Mouse (Mus musculus): Measurements from ENCODE around the gene Gm49322.
"Not testable (repeated sequence)": the region's sequence is repeated elsewhere in the genome, so short reads cannot be mapped to it uniquely, and the experiment has no call there.

Gene Gm49322

GRCm38 (mm10) chr10:80611024-80611423 lies 5.2 kb downstream of the Gm49322 start:
- in situ Hi-C loops (cut with MboI) = no loop called here

GRCm38 (mm10) chr10:80611905-80612304 lies 6.1 kb downstream of the Gm49322 start:
- in situ Hi-C loops (cut with MboI) = no loop called here

DNA sequence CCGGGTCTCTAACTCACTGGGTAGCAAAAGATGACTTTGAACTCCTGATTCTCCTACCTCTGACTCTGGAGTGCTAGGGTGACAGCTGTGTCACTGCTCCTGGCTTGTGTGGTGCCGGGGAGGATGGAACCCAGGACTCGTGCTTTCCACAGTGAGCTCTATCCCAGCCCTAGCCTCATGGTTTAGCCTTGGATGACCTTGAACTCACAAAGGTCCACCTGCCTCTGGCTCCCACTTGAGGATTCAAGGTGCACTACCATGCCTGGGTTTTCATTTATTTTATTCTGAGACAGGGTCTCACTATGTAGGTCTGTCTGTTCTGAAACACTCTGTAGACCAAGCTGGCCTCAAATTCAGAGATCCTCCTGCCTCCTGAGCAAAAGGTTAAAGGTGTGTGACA lies 8.0 kb downstream of the Gm49322 start:
- in situ Hi-C loops (cut with MboI) = no loop called here

GRCm38 (mm10) chr10:80614351-80614750 lies 8.5 kb downstream of the Gm49322 start:
- in situ Hi-C loops (cut with MboI) = no loop called here

DNA sequence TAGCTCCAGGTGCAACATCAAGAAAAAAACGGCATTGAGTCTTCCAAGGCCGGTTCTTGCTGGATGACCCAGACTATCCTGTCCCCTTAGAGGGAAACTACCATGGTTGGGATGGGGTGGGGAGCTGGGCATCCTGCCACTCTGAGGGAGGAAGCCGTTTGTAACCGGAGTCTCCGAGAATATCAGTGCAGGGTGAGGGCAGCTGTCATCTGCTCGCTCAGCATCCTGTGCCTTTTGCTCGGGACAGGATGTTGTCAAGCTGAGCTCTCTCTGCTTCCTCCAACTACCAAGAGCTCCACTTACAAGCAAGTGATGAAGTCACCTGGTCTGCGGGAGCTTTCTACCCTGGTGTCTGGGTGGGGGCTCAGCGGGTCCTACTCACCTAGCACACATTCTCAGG lies 12.4 kb downstream of the Gm49322 start:
- in situ Hi-C loops (cut with MboI) = loop anchor here (5.0 kb wide), 1 partner anchor 36 kb away; no protein-coding TSS in a partner anchor

DNA sequence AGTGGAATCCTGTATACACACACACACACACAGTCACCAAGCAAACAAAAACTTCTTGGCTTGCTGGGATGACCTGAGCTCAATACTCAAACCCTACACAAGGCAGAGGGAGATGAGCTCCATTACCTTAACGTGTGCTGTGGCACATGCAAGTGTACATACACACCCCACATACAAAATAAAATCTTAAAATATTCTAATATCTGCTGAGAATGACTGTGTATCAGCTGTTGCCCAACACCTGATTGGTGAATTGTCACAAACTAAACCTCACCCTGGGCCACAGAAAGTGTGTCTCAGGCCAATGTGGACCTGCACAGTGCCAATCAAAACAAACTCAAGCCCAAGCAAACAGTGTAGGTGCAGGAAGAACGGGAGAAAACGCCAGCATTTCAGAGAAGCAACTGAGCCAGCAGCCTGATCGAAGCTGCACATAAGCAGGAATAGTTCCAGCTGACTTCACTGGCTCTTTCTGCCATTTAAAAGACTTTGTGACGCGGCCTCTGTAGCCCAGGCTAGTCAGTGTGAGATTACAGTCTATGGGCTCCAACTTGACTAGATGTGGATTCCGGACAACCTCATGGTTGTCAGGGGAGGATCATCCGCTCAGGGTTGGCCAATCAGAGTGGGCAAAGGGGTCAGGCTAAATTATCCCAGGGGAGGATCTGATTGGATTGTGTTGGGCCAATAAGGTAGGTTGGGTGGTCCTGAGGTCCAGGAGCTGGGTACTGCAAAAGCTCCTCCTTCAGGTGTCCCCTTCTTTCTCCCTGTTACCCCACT lies 13.8 kb downstream of the Gm49322 start:
- in situ Hi-C loops (cut with MboI) = loop anchor here (5.0 kb wide), 1 partner anchor 37 kb away; no protein-coding TSS in a partner anchor

- in situ Hi-C loops (cut with MboI) = no loop called here
Measured at GRCm38 (mm10) chr10:80620365-80620764, 14.5 kb downstream of the Gm49322 start.

DNA sequence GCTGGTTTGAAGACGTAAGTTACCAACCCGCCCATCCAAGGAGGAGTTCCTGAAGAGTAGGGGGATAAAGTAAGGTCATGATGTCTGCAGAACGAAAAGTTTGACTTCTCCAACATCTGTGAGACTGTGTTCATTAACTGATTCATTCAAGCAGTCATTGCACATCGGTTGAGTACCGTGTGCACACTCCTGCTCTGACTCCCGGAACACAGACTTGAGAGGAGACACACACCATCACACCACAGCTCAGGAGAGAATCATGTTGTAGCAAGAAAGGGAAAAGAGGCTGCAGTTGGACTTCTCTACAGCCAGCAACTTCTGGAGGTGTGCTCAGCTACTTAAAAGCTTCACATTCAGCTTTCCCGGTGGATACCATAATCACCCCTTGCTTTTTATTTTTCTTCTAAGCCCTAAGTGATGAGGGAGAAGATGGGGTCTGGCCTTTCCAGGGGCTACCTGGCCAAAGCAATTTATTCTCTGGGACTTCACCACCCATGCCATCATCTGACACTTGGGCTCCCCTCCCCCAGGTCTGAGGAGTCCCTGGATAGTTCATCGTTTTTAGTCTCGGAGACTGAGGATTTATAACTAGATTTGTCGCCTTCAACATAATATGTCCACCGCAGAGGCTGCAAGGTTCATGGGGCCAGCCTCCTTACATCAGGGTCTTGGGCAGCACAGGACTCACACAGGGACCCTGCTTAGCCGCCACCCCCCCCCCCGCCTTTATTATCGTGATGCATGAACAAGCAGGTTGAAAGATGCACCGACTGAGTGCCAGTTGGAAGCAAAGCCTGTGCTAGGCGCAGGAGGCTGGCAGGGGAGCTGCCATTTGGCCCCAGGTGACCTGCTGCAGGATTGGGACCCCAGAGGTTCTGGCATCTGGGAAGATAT lies 15.2 kb downstream of the Gm49322 start:
- in situ Hi-C loops (cut with MboI) = no loop called here

DNA sequence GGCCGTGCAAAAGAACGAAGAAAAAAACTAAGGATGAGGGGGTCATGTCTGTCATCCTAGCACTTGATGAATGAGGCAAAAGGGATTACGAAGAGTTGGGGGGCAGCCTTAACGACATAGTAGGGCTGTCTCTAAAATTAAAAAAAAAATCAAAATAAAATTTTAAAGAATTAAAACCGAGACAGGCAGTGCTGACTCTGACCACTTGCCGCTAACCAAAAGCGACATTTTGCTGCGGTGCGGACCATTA lies 15.8 kb downstream of the Gm49322 start:
- in situ Hi-C loops (cut with MboI) = no loop called here

GRCm38 (mm10) chr10:80621940-80622660 lies 16.3 kb downstream of the Gm49322 start:
- in situ Hi-C loops (cut with MboI) = no loop called here

GRCm38 (mm10) chr10:80622661-80623456 lies 17.0 kb downstream of the Gm49322 start, which contains the start of gene Csnk1g2:
Csnk1g2 (plus strand) TSS chr10:80622838.
- in situ Hi-C loops (cut with MboI) = no loop called here

DNA sequence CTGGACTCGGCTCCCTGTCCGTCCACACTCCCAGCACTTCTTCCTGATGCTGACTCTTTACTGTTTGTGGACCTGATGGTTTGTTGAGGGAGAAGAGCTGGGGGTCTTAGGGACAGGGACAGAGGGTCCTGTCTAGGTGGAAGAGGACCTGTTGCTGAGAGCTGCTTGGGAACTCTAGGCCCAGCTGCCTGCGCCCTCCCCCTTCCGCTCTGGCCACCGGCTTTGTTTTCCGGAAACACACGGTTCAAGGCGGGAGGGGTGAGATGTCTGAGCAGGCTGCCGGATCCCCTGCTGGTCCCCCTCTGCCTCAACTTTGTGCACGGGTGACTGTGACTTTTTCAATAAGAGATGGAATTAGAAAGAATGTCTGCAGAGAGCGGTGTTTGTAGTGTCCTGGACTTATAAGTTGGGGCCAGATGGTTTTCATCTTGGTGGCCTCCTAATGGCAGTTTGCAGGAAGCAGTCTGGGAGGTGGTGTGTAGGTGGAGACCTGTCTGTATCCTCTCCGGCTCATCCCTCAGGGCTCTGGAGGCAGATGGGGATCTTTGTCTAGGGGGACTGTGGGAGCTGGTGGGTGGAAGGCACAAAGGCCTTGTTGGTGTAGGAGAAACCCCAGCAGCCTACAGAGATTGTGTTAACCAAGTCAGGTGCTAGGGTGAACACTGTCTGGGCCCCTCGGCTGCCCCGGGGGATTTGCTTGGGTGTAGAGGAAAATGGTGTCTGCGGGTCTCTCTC lies 17.8 kb downstream of the Gm49322 start:
- in situ Hi-C loops (cut with MboI) = no loop called here

DNA sequence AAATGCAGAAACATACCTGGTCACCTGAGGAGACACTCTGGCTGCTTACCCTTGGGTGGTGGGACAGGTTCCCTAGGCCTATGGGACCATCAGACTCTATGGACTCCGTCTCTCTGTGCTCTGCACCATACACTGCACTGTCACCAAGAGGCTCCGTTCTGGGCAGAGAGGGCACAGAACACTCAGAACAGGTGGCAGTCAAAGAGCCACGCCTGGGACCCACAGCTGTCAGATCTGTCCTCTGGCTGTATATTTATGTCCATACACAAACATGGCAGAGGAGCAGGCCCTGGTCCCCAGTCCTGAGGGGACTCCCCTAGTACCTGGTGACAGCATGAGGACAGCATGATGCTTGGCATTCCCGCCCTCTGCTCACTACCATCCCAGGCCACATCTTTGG lies 19.9 kb downstream of the Gm49322 start:
- in situ Hi-C loops (cut with MboI) = no loop called here

GRCm38 (mm10) chr10:80627685-80628084 lies 21.9 kb downstream of the Gm49322 start:
- in situ Hi-C loops (cut with MboI) = no loop called here

DNA sequence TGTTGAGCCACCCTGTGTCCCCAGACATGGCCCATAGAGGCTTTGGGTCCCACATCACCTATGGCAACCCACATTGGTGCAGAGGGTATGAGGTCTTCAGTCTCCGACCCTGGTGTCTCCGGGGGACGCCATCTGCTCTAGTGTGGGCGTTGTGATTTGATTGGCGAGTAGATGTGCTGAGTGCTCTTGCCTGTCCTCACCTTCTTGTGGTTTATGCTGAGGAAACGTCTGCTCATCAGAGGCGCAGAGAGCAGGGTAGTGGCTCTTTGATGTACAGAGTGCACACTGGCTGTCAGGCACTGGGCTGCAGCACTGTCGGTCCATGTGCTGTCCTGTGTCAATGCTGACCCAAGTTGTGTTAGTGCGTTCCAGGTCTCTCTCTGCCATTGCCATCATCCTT lies 23.1 kb downstream of the Gm49322 start:
- in situ Hi-C loops (cut with MboI) = no loop called here

DNA sequence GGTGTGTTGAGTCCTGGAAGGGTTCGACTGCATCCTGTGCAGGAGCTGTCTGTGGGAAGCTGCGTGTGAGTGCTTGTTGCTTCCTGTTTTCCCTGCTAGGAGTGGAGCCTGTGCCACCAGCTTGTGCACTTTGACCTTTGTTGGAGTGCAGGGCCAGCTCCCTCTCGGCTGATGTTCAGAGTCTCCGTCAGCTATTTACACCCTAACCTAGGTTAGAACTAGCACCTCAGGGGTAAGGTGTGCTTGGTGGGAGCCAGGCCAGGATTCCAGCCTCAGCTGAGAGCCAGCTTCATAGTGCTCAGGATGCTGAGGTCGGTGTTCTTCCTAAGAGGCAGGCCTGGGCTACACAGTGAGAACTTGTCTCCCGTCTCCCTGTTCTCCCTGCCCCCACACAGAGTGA lies 29.5 kb downstream of the Gm49322 start:
- in situ Hi-C loops (cut with MboI) = no loop called here

DNA sequence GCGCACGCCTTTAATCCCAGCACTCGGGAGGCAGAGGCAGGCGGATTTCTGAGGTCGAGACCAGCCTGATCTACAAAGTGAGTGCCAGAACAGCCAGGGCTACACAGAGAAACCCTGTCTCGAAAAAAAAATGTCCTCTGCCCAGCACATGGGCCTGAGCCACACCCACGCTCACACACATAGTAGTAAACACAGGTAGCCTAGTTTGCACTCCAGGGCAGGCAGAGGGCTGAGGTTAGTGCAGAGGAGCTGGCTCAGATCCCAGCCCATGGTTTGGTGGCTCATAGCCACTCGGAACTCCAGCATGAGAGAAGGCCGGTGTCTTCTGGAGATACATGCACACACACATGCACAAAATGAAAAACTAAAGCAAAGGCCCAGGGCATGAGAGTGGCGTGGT lies 41.1 kb downstream of the Gm49322 start:
- in situ Hi-C loops (cut with MboI) = no loop called here

DNA sequence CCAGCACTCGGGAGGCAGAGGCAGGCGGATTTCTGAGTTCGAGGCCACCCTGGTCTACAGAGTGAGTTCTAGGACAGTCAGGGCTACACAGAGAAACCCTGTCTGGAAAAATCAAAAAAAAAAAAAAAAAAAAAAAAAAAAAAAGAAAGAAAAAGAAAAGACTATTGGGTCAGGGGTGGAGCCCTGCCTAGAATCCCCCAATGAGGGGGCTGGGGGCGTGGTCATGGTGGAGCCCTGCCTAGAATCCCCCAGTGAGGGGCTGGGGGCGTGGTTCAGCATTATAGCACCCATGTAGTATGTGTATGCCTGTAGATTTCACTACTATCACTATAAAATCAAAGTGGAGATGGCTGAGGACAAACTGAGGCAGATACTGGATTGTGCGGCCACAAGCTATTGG lies 44.1 kb downstream of the Gm49322 start:
- in situ Hi-C loops (cut with MboI) = not testable (repeated sequence)

GRCm38 (mm10) chr10:80650392-80650791 lies 44.6 kb downstream of the Gm49322 start:
- in situ Hi-C loops (cut with MboI) = no loop called here

- in situ Hi-C loops (cut with MboI) = no loop called here
Measured at GRCm38 (mm10) chr10:80653156-80653720, 47.4 kb downstream of the Gm49322 start.
